Mouse (Mus musculus): ENCODE results near the gene Lmo4.
A peak's percentile ranks its signal among the peaks of the same experiment; 100 is the strongest.

The Lmo4 gene

DNA sequence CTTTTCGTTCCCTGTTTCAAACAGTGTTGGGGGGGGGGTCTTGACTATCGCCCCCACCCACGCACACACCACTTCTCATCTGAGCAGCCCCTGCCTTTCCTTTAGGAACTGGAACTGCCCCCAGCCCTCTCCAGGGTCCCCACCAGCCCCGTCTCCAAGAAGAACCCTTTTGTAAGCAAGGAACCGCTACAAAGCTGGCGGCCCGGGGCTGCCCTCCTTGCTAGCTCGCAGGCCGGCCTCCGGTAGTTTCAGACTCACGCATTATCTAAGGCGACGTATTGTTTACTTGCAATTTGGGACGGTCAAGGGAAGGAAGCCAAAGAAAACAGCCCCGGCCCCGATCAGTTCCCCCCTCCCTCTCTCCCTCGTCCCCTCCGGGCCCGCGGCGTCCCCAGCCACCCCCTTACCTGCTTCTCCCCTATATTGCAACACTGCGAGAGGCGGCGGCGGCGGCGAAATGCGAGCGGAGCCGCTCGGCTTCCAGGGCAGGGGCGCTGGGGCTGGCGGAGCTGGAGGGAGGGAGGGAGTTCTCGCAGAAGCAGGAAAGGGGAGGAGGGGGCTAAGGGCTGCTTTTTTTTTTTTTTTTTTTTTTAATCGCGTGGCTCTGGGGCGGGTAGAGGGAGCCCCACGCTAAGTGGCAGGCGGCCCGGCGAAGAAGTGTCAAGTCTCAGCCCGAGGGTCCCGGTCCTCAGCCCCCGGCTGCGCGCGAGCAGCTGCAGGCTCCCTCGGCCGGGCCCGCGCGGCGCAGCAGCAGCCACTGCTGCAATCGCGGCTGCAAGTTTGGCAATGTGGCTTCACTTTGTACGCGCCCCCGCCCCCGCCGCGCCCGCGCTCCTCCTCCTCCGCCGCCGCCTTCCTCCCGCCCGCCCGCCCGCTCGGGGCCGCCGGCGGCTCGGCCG, at the start of gene Lmo4:
Gene Lmo4, minus strand, starts transcription at position 808 of the 899 bp plus-strand sequence.
- DNase-seq, result peak; percentile 94

DNA sequence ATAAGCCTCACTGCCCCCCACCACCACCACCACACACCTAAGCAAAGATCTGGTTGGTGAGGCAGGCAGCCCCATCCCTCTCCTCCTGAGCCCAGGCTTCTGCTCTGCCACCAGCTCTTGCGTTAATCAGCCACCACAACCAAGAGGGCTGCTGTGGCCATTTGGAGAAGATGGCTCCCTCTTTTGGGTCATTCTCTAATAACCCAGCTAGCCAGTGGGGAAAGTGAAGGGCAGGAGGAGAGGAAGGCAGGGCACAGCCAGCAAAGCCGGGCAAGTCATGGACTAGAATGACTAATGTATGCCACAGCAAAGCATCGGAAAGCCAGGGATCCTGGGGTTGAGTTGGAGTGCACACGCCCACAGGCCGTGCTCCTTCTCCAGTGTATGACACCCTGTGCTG, 49.3 kb upstream of the Lmo4 start:
- no peak for DNase-seq

DNA sequence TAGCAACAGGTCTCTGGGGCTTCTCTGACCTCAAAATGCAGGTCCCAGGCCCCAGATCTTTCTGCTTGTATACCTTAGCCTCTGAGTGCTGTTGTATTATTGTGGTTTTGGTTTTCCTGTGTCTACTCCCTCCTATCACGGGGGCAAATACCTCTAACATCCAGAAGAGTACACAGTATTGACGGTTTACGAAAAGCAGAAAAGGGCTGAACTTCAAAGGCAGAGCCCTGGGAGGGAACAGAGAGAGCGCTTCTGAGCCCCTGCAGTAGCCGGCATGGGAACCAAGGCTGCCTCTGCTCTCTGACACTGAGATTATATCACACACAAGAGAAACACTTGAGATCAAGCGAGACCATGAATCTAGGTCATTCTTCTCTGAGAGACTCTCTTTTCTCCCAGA, 48.0 kb upstream of the Lmo4 start:
- DNase-seq, result peak; percentile 56

GRCm38 (mm10) chr3:144252109-144252508, 47.1 kb upstream of the Lmo4 start:
- no peak for DNase-seq

DNA sequence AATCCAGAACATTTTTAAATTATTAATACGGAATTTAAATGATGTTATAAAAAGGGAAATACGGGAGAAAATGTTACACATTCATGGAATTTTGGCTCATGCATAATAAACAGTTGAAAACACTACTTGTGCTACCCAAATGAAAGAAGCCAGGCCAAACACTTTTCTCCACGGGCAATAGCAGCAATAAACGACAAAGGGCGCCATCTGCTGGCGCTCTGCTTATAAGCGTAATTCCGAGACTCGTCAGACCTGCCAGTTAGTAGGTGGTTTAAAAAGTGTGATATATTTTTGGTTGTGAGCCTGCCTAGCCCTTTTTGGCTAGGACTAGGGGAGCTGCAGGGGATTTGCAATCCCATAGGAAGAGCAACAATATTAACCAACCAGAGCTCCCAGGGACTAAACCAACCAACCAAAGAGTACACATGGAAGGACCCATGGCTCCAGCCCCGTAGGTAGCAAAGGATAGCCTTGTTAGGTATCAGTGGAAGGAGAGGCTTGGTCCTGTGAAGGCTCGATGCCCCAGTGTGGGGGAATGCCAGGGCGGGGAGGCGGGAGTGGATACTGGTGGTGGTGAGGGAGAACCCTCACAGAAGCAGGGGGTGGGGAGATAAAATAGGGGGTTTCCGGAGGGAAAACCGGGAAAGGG, 37.1 kb upstream of the Lmo4 start:
- peak; percentile 91 for DNase-seq

DNA sequence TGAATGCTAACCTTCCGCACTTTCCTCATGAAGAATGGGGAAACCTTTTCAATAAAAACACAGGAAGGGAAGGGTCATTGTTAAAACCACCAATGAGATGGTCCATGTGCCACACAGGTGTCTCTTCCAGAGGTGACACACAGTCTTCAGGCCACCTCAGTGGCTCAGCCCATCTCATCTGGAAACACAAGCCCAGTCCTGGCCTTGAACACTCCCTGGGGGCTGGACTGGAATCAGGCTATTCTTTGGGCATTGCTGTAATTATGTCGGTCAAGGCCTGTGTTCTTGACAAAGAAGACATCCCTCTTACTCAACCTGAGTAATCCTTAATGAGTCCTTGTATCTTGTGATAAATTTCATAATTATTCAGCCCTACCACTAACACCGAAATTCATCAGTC, 36.1 kb upstream of the Lmo4 start:
- DNase-seq, result no peak

DNA sequence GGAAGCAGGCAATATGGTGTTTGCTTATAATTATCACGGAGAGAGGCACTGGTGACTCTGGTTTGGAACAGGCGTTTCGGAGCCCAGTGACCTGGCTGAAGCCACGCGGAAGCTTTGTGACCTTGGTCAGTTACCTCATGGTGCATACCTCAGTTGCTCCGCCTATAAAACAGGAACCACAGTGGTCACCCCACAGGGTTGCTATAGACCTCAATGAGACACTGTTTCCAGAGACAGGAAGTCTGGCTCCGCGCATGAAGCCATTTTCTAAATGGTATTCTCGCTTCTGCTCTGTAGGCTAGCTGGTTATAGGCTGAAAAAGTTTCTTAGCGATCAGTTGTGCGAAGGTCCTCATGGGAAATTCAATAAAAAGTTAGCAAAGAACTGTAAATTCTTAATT, 33.5 kb upstream of the Lmo4 start:
- no peak for DNase-seq

GRCm38 (mm10) chr3:144232347-144233008, 27.5 kb upstream of the Lmo4 start:
- no peak for DNase-seq

DNA sequence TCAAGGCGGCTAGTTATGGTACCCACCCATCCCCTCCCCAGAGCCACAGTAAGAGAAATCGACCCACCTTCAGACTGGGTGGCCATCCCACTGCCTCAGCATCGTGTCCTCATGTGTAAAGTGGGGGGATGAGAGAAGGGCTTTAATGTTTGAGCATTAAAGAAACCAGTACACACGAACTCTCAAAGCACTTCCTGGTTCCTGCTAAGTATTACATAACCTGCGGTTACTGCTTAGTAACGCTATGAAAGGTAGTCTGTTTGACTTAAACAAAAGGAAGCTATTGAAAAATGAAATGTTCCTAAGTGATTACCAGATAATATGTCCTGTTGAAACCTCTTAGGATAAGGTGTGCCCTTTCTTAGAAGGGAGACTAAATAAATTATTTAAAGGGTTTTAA, 26.9 kb upstream of the Lmo4 start:
- DNase-seq, result no peak

DNA sequence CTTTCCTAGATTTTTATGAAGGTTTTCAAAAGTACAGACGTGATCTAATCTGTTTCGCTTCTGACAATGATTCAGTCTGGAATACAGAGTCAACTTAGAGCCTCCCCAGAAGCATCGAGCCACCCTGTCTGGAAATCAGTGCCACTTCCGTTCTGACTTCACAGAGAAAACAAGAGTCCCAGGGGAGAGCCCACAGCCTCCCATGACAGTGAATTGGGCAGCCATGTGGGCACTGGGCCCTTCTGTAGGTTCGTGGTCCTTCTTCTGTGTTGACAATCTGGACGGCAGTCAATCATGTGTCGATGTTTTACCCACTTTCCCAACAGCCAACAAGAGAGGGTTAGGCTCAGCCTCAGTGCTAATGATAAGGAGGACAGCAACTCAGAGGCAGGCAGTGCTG, 26.4 kb upstream of the Lmo4 start:
- DNase-seq, result no peak

DNA sequence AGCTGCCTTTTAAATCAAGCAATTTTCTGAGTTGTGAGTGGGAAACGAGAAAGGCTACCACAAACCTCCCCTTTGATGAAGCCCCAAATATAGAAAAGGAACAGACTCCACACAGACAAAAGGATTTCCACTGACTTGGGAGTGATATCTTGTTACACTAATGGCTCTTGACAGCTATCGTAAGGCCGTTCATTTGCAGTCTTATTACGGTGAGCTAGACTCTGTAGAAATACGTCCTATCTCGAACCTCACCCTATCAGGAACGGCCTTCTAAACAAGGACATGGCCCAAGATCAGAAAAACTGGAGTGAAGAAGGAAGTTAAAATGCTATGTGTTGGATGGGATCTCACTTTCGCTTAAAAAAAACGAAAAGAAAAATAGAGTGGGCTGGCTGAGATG, 25.0 kb upstream of the Lmo4 start:
- DNase-seq, result no peak

DNA sequence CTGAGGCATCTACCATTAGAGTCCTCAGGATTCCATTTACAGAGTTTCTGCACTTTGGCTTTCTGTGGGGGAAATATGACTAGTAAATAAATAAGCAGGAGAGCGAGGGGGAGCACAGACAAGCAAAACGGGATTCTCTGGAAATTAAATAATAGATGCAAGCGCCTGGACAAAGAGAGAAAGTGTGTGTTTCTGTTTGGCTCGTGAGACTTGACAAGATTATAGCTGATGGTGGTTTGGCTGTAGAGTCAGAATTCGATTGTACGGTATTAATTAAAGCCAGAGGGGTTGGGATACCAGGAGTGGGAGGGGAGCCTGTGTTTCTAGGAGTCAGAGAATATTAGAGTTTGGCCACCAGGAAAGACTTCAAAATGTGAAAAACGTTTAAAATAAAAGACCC, 24.3 kb upstream of the Lmo4 start:
- no peak for DNase-seq

DNA sequence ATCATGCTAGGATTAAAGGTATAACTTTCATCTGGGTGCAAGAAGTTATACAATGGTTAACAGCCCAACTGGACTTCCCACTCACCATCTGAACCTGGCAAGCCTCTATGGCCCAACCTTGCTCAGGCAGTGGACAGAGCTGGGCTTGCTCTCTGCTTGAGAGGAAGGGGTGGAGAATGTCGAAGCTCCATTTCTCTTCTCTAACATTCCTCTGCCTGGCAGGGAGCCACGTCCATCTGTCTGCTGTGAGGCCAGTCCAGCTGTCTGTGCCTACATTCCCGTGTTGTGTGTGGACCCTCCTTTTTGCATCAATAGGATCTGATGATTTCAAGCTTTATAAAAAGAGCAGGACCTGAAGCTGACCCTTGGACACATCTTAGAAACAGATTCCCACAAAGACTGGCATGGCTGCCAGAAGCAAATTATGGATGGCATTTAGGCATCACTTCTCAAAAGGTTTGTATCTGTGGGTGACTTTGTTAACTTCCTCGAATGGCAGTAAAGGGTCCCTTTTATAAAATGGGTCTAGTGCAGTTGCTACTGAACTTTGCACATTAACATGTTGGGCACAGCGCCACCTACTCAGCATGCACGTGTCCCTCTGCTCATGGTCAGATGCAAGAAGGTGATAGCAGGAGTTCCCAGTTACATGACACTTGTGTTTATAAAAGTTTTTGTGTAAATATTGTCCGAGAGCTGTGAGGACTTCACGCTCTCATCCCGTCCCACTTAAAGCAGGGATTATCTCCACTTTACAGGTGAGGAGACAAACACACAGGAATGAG, 20.6 kb upstream of the Lmo4 start:
- DNase-seq, result no peak

- no peak for DNase-seq
Observed at GRCm38 (mm10) chr3:144224594-144224993, 19.6 kb upstream of the Lmo4 start.

GRCm38 (mm10) chr3:144223377-144224105, 18.5 kb upstream of the Lmo4 start:
- DNase-seq, result no peak

- no peak for DNase-seq
Observed at GRCm38 (mm10) chr3:144222381-144222780, 17.4 kb upstream of the Lmo4 start.

DNA sequence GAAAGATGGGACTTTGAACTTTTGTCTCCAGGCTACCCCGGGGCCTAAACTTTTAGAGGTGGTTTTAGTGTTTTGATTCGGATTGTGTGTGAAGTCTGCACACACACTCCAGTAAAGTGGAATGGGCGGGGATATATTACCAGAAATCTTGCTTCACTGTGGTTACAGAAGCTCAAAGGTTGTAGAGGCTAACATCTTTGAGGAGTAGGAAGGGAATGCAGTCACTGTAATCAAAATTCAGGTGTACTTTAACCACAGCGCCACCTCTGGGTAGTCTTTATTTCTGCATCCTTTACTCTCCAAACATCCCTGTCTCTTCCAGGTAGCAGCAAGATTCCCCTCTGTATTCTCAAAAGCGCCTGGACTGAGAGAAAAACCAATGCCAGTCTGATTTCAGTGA, 2.5 kb upstream of the Lmo4 start:
- peak; percentile 78 for DNase-seq

DNA sequence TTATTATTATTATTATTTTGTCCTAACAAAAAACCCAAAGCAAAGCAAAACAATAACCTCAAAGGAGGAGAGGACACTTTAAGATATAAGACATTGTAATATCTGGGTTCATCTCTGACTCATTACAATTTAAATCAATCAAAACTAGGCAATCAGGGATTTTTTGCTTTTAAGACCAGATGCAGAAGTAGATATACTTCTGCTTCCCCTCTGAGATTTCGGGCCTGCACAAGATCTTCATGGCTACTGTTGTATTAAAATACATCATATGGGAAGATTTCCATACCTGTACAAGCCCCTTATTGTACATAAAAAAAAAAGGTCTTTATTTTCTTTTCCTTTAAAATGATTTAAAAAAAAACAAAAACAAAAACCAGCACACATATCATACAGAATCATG, 1.9 kb upstream of the Lmo4 start:
- no peak for DNase-seq

- DNase-seq, result no peak
Observed at GRCm38 (mm10) chr3:144206261-144206660, 1.2 kb upstream of the Lmo4 start.

- peak; percentile 87 for DNase-seq
Observed at GRCm38 (mm10) chr3:144205351-144206153, 532 bp upstream of the Lmo4 start.

GRCm38 (mm10) chr3:144203988-144204412, 1.0 kb downstream of the Lmo4 start:
- no peak for DNase-seq
